Mouse (Mus musculus): ENCODE measurements around the gene Taf6l.

The Taf6l gene

DNA sequence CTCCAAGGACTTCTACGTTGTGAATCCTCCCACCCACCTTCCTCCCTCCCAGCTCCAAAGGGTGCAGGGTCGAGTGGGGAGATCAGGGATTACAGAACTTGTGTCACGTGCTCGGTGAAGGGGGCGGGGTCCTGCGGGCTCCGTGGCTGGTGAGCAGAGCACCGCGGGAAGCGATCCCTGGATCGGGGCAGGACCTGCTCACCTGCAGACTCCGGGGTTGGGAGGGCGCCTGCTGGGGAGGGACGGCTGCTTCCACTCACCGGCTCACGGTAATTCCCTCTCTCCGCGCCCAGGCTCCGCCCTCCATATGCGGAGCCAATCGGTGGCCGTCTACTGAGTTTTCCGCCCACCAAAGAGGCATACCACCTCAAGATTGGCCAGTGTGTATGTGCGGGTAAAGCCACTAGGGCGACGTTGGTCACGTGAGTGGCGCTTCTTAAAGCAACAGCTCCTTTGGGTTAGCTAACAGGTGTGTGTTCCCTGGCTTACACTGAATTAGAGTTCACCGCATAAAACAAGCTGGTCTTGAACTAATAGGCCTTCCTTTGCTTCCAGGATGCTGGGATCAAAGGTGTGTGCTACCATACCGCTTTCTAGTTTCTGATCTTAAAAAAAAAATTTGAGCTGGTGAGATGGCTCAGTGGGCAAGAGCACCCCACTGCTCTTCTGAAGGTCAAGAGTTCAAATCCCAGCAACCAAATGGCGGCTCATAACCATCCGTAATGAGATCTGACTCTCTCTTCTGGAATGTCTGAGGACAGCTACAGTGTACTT is at the start of gene Taf6l:
TSS of gene Taf6l (minus strand) at position 410 of the 774 bp plus-strand sequence.
- peak; percentile 93 for DNase-seq (ENCODE audit: inconsistent ontology term)

DNA sequence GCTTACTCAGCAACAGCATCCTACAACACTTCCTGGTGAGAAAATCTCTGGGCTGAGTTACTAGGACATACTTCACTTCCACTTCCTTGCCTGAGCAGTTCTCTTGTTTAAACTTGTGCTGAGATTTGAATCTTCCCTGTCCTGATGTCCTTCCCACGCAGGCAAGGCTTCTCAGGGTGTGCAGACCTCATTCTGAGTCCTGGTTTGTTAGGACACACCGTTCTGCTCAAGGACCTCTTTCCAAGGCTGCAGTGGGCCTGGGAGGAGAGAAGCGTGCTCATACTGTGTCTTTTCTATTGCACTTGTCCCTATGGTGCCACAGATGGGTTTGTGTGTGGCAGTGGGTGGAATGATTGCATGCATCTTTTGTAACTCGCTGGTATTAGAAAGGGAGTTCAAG is 46.8 kb upstream of the Taf6l start:
- no peak for DNase-seq (ENCODE audit: inconsistent ontology term)

DNA sequence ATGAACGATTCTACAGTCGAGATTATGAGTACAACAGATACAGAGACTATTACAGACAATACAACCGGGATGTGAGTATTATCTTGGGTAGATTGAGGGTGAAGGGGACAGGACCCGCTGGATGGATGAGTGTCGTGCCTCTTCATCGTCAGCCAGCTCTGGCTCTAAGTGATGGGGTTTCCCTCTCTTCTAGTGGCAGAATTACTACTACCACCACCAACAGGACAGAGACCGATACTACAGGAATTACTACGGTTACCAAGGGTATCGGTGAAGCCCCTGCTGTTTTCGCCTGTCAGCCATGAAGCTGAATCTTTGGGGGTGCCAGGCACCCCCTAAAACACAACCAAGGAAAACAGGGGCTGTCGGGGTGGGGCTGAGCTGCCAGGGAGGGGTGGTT is 45.0 kb upstream of the Taf6l start:
- no peak for DNase-seq (ENCODE audit: inconsistent ontology term)

DNA sequence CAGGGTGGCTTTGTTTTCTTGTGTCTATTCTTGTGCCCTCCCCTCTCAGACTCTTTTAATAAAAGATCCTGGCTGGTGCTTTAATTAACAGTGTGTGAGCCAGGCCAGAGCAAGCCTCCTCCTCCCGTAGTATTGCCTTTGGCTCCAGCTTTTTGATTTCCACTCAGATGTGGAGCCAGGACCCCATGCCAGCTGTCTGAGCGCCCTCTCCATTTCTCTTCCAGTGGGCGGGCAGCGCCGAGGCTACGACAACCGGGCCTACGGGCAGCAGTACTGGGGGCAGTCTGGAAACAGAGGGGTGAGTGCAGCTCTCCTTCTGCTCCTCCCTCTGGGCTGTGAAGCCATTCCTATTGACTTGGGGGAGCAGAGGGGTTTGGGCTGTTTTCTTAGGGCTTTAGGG is 44.4 kb upstream of the Taf6l start:
- DNase-seq (ENCODE audit: inconsistent ontology term), result no peak

DNA sequence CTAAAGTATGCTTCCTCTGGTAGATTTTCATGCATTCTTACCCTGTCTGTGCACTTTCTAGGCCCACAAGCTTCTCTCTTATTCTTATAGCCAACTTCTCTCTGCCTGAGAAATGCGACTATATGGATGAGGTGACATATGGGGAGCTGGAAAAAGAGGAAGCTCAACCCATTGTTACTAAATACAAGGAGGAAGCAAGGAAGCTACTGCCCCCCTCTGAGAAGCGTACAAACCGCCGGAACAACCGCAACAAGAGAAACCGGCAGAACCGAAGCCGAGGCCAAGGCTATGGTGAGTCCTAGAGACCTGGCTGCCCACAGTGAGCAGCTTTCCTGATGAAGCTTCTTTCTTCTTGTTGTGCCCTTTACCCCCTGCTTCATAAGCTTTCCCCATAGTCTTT is 43.4 kb upstream of the Taf6l start, which contains the start of gene AC129217.1:
TSS of gene AC129217.1 (plus strand) at position 114 of the 400 bp plus-strand sequence.
- DNase-seq (ENCODE audit: inconsistent ontology term), result no peak

DNA sequence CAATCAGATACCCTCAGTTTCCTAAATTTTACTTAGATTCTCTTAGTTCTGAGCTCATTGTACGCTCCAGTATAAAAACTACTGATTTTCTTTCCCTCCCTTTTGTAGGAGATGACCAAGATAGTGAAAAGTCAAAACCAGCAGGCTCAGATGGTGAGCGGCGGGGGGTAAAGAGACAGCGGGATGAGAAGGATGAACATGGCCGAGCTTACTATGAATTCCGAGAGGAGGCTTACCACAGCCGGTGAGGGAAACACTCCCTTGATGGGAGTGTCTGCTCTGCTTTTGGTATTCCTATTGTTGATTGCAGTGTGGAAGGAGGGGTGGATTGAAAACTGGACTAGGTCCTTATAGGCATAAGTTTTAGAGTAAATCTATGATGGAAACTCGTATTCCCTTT is 36.5 kb upstream of the Taf6l start:
- no peak for DNase-seq (ENCODE audit: inconsistent ontology term)

DNA sequence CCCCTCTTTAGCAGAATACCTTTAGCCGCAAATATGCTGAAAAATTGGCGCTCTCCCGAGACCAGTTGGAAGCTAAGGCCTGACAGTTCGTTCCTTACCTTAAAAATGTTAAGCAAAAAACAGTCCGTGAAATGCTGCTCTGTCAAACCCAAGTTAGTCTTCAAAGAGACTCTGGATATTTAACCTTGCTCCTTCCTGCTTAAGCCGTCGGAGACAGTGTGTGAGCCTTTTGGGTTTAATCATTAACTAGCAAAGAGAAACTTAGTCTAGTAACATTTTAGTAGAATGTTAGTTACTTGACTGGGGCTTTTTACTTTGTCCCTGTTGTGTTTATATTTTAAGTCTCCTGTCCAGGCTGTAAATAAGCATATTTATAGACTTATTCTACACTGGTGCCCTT is 34.9 kb upstream of the Taf6l start:
- no peak for DNase-seq (ENCODE audit: inconsistent ontology term)

DNA sequence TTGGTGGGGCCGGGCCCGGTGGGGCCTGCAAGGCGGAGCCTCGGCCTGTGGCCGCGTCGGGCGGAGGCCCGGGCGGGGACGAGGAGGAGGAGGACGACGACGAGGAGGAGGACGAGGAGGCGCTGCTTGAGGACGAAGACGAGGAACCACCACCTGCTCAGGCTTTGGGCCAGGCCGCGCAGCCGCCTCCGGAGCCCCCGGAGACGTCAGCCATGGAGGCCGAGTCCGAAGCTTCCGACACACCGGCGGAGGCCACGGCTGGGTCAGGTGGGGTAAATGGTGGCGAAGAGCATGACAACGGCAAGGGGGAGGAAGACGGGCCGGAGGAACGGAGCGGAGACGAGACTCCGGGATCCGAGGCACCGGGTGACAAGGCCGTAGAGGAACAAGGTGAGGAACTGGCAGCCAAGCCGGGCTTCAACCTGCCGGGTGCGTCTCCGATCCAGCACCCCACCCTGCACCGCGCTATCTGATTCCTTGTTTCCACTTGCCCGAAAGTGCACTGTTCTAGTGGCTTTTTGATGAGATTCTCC is 34.3 kb upstream of the Taf6l start:
- no peak for DNase-seq (ENCODE audit: inconsistent ontology term)

DNA sequence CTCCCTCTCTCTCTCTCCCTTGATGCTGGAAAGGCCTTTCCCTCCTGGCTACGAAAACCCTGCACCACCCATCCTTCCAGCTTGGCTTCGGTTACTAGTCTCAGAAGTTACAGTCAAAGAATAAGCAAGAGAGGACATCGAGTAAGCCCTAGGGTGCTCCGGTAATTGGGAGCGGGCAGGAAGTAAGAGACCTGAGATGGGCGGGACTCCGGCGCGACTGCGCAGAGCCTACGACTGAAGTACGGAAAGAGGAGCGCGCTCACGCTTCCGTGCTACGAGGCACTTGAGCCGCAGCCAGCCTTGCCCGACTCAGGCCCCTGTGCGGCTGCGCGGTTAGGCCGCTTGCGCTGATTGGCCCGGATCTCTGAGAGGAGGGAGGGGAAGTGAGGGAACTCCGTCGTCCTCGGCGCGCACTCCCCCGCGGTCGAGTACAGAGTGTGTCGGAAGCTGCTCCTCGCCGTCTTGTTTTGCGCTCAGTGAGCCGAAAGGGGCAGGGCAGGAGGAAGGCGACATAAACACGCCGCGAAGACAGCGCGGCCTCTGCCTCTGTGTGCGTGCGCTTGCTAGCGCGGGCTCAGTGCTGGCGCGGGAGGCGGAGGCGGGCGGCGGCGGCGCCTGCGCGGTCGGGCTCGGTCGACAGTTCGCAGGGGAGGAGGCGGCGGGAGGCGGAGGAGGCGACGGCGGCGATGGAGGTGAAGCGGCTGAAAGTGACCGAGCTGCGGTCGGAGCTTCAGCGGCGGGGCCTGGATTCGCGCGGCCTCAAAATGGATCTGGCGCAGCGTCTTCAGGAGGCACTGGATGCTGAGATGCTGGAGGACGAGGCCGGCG is 33.6 kb upstream of the Taf6l start, which contains the start of gene Hnrnpul2:
TSS of gene Hnrnpul2 (plus strand) at position 415 of the 828 bp plus-strand sequence.
- DNase-seq (ENCODE audit: inconsistent ontology term), result peak; percentile 99

DNA sequence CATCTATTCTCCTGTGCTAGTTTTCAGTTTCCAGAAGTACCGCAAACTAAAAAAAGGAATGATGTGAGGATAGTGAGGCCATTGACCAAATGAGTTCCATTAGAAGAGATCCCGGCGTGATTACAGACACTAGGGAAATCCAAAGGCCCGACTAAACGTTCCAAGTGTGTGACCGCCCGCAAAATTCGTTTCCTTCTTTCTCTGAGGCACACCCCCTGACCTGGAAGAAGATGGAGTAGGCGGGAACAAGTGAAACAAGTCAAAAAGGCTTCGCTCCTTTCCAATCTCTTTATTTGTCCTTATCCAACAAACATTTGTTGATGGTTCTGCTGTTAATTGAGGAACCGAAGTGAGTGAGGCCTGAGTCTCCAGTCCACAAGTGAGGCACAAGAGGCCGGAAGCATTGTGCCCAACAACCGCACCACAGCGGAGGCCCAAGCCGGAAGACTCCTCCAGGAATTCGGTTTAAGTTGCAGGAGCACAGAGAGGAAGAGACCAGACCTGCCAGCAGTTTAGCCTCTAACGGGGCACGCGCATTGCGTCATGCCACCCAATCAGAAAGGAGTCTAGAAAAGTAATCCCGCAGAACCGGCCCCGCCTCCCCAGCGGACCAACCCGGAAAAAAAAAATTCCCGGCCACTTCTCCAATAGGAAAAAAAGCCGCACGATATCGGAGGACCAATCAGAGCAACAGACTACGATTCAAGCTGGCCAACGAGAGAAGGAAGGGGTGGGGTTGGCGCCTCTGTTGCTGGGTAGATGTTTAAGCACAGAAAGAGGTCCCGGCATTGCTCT is 32.8 kb upstream of the Taf6l start, which contains the start of gene Ttc9c:
TSS of gene Ttc9c (minus strand) at position 533 of the 795 bp plus-strand sequence.
- peak; percentile 99 for DNase-seq (ENCODE audit: inconsistent ontology term)

DNA sequence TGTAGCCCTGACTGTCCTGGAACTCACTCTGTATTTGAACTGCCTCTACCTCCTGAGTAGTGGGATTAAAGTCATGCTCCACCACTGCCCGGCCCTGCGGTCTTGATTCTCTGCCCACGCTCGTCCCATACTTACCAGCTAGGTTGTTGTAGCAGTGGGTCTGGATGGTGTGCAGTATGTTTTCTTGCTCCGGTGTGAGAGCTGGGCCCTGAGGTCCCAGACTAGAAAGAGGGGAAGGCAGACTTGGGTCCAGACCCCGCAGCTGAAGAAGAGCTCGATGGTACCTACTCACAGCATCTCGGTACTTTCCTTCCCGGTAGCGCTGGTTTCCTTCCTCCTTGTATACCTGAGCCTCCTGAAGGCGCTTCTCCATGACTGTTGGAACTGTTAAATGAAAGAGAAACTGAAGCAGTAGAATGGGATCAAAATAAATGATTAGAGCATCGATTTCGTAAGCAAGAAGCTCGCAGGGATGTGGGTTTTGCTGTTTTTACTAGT is 32.1 kb upstream of the Taf6l start:
- no peak for DNase-seq (ENCODE audit: inconsistent ontology term)

DNA sequence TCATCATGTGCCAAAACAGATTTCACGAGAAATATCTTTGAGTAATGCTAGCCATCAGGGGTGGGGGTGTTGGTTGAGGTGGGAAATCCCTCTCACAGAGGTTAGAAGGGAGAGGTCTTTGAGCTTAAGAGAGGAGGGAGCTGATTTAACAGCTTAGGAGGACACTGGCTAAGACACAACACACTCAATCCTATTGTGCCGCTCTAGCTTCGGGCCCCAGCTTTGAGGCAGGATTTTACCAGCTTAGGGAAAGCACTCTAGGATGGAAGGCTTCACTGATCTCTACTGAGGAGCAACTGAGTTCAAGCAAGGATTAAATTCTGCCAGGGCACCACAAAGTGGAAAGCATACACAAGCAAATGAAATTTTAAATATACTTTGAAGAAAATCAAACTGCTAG is 30.8 kb upstream of the Taf6l start:
- no peak for DNase-seq (ENCODE audit: inconsistent ontology term)

DNA sequence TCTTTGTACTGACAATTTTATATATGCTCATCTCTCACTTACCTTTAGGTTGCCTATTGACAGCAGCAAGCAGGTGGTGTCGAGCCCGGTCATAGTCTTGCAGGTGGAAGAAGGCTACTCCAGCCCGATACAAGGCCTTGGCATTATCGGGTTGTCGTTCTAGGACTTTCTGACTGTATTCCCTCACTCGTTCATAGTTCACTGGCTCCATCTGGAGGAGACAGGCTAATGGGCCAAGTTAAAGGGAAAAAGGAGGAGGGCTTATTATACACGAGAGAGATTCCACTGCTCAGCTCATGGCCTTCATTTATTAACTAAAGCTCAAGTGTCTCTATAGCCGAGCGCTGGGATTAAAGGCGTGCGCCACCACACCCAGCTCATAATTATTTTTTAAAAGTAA is 29.6 kb upstream of the Taf6l start:
- DNase-seq (ENCODE audit: inconsistent ontology term), result peak; percentile 38

DNA sequence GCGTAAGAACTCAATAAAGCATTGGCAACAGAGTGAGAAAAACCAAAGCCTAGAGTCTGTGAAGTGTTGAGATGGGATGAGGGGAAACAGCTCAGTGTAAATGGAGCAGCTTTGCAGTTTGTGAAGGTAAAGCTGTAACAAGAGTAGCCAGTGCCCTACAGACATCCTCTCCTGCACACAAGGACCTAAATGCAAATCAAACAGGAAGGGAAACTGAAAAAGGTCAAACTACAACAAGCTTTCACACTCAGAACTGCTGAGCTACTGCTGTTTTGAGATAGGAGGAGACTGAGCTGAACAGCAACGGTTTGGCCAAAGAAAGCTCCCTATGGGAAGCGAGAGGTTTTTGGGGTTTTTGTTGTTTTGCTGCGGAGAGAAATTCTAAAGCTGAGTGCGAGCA is 20.6 kb upstream of the Taf6l start:
- DNase-seq (ENCODE audit: inconsistent ontology term), result no peak

DNA sequence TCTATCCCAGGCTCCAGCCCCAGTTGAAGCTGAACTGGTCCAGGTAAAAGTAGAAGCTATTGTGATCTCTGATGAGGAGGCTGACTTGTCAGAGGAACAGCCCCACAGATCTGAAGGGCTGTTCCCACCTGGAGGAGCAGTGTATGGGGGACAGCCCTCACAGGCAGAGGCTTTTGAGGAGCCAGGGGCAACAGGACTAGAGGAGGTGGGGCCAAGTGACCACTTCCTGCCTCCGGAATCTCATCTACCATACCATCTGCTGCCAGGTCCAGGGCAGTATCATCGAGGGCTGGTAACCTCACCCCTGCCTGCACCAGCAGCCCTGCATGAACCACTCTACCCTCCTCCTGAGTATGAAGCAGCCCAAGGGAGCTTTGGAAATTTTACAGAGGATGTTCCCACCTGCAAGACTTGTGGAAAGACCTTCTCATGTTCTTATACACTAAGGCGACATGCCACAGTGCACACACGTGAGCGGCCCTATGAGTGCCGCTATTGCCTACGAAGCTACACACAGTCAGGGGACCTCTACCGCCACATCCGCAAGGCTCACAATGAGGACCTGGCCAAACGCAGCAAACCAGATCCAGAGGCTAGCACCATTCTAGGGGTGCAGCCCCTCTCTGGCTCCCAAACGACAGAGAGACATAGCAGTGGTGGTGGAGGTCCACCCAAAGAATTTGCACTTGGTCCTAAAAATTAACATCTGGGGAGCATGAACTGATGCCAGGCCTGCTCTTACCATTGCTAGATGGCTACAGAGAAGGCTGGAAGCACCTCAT is 17.9 kb upstream of the Taf6l start:
- DNase-seq (ENCODE audit: inconsistent ontology term), result no peak

DNA sequence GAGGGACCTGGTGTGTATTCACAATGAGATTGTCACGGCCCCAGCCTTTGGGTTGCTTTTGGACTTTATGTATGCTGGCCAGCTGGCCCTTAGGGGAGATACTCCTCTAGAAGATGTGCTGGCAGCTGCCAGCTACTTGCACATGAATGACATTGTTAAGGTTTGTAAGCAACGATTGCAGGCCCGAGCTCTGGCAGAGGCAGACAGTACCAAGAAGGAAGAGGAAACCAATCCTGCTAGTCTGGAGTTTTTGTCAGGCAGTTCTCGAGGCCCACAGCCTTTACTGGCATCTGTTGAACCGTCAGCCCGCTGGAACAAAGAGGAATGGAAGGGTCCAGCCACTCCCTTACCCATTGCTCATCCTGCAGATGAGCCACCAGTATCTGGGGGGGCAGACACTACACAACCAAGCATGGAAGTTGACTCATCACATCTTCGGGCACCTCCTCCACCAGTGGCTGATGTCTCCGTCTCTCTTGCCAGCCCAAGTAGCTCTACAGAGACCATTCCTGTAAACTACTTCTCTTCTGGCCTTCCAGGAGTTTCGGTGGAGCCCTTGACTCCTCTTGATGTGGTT is 17.1 kb upstream of the Taf6l start:
- DNase-seq (ENCODE audit: inconsistent ontology term), result no peak

DNA sequence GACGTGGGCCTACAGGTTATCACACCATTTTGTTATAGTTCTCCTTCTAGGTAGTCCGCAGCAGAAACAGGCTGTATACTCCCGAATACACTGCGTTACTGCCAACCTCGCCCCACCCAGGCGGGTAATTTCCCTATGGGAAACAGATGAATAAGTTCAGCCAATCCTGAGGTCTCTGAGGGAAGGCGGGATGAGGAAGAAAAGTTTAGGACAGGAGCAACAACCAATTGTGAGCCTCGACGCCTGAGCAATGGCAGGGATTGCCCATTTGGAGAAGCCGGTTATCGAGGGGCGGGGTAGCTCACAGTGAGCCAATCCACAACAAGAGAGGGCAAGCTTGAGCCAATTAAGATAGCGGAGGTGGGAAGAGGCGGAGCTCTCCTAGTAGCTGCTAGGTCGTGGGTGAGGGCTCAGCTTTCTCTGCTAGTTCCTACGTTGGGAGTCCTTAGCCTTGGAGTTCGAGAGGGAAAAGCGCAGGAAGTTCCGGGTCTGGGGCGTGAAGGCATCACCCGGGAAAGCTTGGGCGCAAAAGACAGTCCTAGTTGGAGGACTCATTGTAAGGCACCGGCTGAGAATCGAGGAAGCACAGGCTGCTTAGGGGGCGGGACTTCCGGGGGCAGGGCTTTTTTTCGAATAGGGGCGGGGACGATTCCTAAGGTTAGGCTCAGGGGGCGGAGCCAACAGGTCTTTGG is 16.1 kb upstream of the Taf6l start, which contains the start of gene Zbtb3:
TSS of gene Zbtb3 (plus strand) at position 426 of the 692 bp plus-strand sequence.
- peak; percentile 98 for DNase-seq (ENCODE audit: inconsistent ontology term)

DNA sequence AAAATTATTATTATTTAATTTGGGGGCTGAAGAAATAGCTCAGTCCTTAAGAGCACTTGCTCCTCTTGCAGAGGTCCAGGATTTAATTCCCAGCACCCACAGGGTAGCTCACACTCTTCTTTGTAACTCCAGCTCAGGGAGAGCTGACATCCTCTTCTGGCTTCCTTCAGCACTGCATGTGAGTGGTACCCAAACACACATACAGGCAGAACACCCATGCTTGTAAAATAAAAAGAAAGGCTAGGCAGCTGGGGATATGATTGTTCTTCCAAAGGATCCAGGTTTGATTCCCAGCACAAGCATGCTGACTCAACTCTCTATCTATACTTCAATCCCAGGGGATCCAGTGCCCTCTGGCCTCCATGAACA is 12.7 kb upstream of the Taf6l start:
- no peak for DNase-seq (ENCODE audit: inconsistent ontology term)

DNA sequence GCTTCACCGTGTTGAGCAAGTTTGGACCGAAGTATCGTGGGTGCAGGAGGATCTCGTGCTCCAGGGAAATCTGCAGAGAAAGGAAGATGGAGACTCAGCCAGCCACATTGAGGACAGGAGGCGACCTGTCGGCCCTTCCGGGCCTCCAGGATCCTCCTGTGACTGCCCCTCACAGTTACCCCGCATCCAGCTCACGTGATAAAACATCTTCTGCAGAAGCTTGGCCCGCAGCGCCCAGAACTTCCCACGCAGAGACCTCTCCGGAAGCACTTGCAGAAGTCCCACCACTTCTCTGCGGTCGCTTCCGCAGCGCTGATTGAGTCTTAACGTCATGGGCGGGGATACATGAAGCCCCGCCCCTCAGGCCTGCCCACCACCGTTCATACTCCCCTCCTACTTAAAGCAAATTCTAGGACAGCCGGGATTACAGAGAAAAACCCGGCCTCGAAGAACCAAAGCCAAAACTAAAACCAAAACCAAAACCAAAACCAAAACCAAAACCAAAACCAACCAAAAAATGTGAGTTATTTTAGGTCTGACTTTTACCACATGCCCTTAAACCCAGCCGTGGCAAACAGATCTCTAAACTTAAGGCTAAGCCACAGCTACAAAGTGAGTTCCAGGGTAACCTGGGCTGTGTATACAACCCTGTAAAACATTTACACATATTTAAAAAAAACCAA is 12.2 kb upstream of the Taf6l start, which contains the start of gene Polr2g:
TSS of gene Polr2g (minus strand) at position 314 of the 683 bp plus-strand sequence.
- DNase-seq (ENCODE audit: inconsistent ontology term), result peak; percentile 96

Data from Muller cell, postnatal 12 days (primary cell).